Mouse (Mus musculus) lung, embryonic 16.5 days (tissue): ENCODE data around the gene Atp8b5. TPM values are rescaled to one million over a fixed set of nuclear protein-coding genes. Genes with fewer than 3 reads are reported as not detected.

Experiments used
- ATAC-seq: fragments of 200-750 bp; cut with Nextera tagmentation; 2 replicates; pipeline ENCODE4 v1.8.0; 2017; ENCODE audit warnings: low read depth, mild to moderate bottlenecking, moderate library complexity
- H3K27ac ChIP-seq: fragments of 300-500 bp; sonication (generic); 2 replicates; pipeline ENCODE4 v1.5.1; 2014; ENCODE audit warnings: mild to moderate bottlenecking, control low read depth, low read length
- H3K27me3 ChIP-seq: fragments of 300-500 bp; sonication (generic); 2 replicates; pipeline ENCODE4 v1.6.1; 2014; ENCODE audit warnings: low read depth, low read length, mixed read lengths; ENCODE audit not compliant: control insufficient read depth, insufficient read depth
- H3K36me3 ChIP-seq: fragments of 300-500 bp; sonication (generic); 2 replicates; pipeline ENCODE4 v1.6.1; 2014; ENCODE audit warnings: low read length; ENCODE audit not compliant: control insufficient read depth, insufficient read depth
- H3K4me1 ChIP-seq: fragments of 300-500 bp; sonication (generic); replicated peaks from 2 replicates; pipeline ENCODE4 v1.6.1; 2014; ENCODE audit warnings: low read length, mixed read lengths; ENCODE audit not compliant: control insufficient read depth, insufficient read depth
- H3K4me2 ChIP-seq: fragments of 300-500 bp; sonication (generic); 2 replicates; pipeline ENCODE4 v1.6.1; 2014; ENCODE audit warnings: low read depth, low read length, control low read depth
- H3K4me3 ChIP-seq: fragments of 300-500 bp; sonication (generic); 2 replicates; pipeline ENCODE4 v1.5.1; 2014; ENCODE audit warnings: mild to moderate bottlenecking, low read length, control low read depth
- H3K9ac ChIP-seq: fragments of 300-500 bp; sonication (generic); 2 replicates; pipeline ENCODE4 v1.6.1; 2014; ENCODE audit warnings: low read length, control low read depth
- H3K9me3 ChIP-seq: fragments of 300-500 bp; sonication (generic); 2 replicates; pipeline ENCODE4 v1.6.1; 2016; ENCODE audit warnings: low read length; ENCODE audit not compliant: control insufficient read depth
- WGBS: fragments of 180-500 bp; shearing (Covaris S2); extraction: QIAGEN DNeasy Blood & Tissue Kit; methylation state at CpG from one replicate; pipeline ENCODE4 v1.1.7; 2014; 5-methylcytosine and 5-hydroxymethylcytosine counted together
- polyA plus RNA-seq: library from polyadenylated mRNA; unstranded; fragments of >200 nt; fragmentation: Nextera tagmentation; extraction: Ambion mirVana; gene quantifications from 2 replicates; pipeline ENCODE4 v1.2.1, GENCODE M21; 2015

The Atp8b5 gene
- polyA plus RNA-seq, 1 experiment from 2014 or later, result 0.39 TPM

- Histone ChIP-seq H3K4me1 (peaks cover 17% of the 10 kb centered on the region), H3K27ac (peak overlapping the region; percentile 92), H3K4me3 (peak overlapping the region; percentile 48), H3K4me2 (peak overlapping the region; percentile 64), H3K9me3 (no peaks in the 10 kb centered on the region), H3K9ac (peak overlapping the region; percentile 66), H3K27me3 (no peaks in the 10 kb centered on the region), H3K36me3 (no peaks in the 10 kb centered on the region)
- peak; percentile 98 for ATAC-seq
- WGBS, result 2% methylated on average over 28 of the region's 28 CpGs
Observed at GRCm38 (mm10) chr4:43406162-43406971, 139.4 kb downstream of the Atp8b5 start.

GRCm38 (mm10) chr4:43407071-43407920 is 140.3 kb downstream of the Atp8b5 start:
- Histone ChIP-seq H3K9ac (peak overlapping the region; percentile 66), H3K4me2 (peak overlapping the region; percentile 64), H3K36me3 (no peaks in the 10 kb centered on the region), H3K4me3 (peak overlapping the region; percentile 48), H3K27me3 (no peaks in the 10 kb centered on the region), H3K4me1 (peaks cover 15% of the 10 kb centered on the region), H3K9me3 (no peaks in the 10 kb centered on the region), H3K27ac (peak overlapping the region; percentile 92)
- no peak for ATAC-seq
- WGBS, result 70% methylated on average over 12 of the region's 12 CpGs

GRCm38 (mm10) chr4:43414761-43415160 is 147.8 kb downstream of the Atp8b5 start:
- Histone ChIP-seq H3K4me3 (no peak overlapping the region), H3K9me3 (no peaks in the 10 kb centered on the region), H3K27me3 (no peaks in the 10 kb centered on the region), H3K27ac (no peak overlapping the region), H3K9ac (no peak overlapping the region), H3K4me1 (peaks cover 29% of the 10 kb centered on the region), H3K4me2 (no peak overlapping the region), H3K36me3 (peaks cover 20% of the 10 kb centered on the region)
- WGBS, result 86% methylated on average over 12 of the region's 14 CpGs
- no peak for ATAC-seq

GRCm38 (mm10) chr4:43415221-43416070 is 148.5 kb downstream of the Atp8b5 start:
- Histone ChIP-seq H3K4me1 (peaks cover 34% of the 10 kb centered on the region), H3K4me2 (no peak overlapping the region), H3K9ac (no peak overlapping the region), H3K4me3 (no peak overlapping the region), H3K27ac (no peak overlapping the region), H3K27me3 (no peaks in the 10 kb centered on the region), H3K36me3 (peaks cover 20% of the 10 kb centered on the region), H3K9me3 (no peaks in the 10 kb centered on the region)
- no peak for ATAC-seq
- 90% methylated on average over 29 of the region's 29 CpGs for WGBS

GRCm38 (mm10) chr4:43416071-43416490 is 149.1 kb downstream of the Atp8b5 start:
- peaks cover 34% of the 10 kb centered on the region for H3K4me1 ChIP-seq
- H3K9ac ChIP-seq, result no peak overlapping the region
- H3K4me3 ChIP-seq, result no peak overlapping the region
- ATAC-seq, result no peak
- H3K9me3 ChIP-seq, result no peaks in the 10 kb centered on the region
- H3K4me2 ChIP-seq, result no peak overlapping the region
- 95% methylated on average over 22 of the region's 22 CpGs for WGBS
- H3K27ac ChIP-seq, result no peak overlapping the region
- no peaks in the 10 kb centered on the region for H3K27me3 ChIP-seq
- peaks cover 20% of the 10 kb centered on the region for H3K36me3 ChIP-seq

GRCm38 (mm10) chr4:43417269-43418062 is 150.5 kb downstream of the Atp8b5 start:
- H3K27me3 ChIP-seq, result no peaks in the 10 kb centered on the region
- no peak overlapping the region for H3K4me2 ChIP-seq
- H3K9me3 ChIP-seq, result no peaks in the 10 kb centered on the region
- WGBS, result 49% methylated on average over 16 of the region's 16 CpGs
- peak overlapping the region; percentile 73 for H3K27ac ChIP-seq
- H3K36me3 ChIP-seq, result peaks cover 29% of the 10 kb centered on the region
- peak overlapping the region; percentile 14; the same call in 1 of the 2 replicates for H3K9ac ChIP-seq
- no peak overlapping the region for H3K4me3 ChIP-seq
- peaks cover 34% of the 10 kb centered on the region for H3K4me1 ChIP-seq
- peak; percentile 54 for ATAC-seq

GRCm38 (mm10) chr4:43418450-43418849 is 151.5 kb downstream of the Atp8b5 start:
- Histone ChIP-seq H3K4me3 (no peak overlapping the region), H3K27ac (peak overlapping the region; percentile 73), H3K9me3 (no peaks in the 10 kb centered on the region), H3K27me3 (no peaks in the 10 kb centered on the region), H3K4me2 (no peak overlapping the region), H3K4me1 (peaks cover 34% of the 10 kb centered on the region), H3K36me3 (peaks cover 34% of the 10 kb centered on the region), H3K9ac (no peak overlapping the region)
- ATAC-seq, result no peak
- 45% methylated on average over 4 of the region's 4 CpGs for WGBS

GRCm38 (mm10) chr4:43418973-43419656 is 152.2 kb downstream of the Atp8b5 start:
- 65% methylated on average over 15 of the region's 15 CpGs for WGBS
- H3K27ac ChIP-seq, result peak overlapping the region; percentile 73

More at GRCm38 (mm10) chr4:43418973-43419656, 152.2 kb downstream of the Atp8b5 start:
- Histone ChIP-seq H3K9me3 (no peaks in the 10 kb centered on the region), H3K9ac (0 out of 2 replicates have a peak overlapping the region, but pooled peaks have one; percentile 39), H3K4me1 (peaks cover 34% of the 10 kb centered on the region), H3K4me3 (no peak overlapping the region), H3K27me3 (no peaks in the 10 kb centered on the region), H3K4me2 (no peak overlapping the region), H3K36me3 (peaks cover 40% of the 10 kb centered on the region)
- no peak for ATAC-seq
